Mouse (Mus musculus) right cerebral cortex, postnatal 36 days (tissue): ENCODE results near the gene Cct5.

Experiments
- DNase-seq, 2 experiments: peaks; one replicate each; pipeline ENCODE4 v3.0.0; 2022; ENCODE audit warnings: low spot score in 2 of 2, mixed read lengths in 1 of 2

Cct5 gene

GRCm38 (mm10) chr15:31563577-31564546 lies 37.7 kb downstream of the Cct5 start:
- no peak for DNase-seq

GRCm38 (mm10) chr15:31562847-31563246 lies 38.8 kb downstream of the Cct5 start:
- no peak for DNase-seq

DNA sequence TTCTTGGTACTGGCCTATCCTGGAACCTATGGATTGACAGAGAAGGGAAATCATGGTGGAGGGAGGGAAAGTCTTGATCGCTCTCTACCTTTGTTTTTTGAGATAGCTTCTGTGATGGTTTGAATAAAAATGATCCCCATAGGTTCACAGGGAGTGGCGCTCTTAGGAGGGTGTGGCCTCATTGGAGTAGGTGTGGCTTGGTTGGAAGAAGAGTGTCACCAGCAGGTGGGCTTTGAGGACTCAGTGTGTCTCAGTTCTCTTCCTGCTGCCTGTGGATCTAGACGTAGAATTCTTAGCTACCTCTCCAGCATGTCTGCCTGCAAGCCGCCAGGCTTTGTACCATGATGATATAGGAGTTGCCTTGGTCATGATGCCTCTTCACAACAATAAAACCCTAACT lies 39.6 kb downstream of the Cct5 start:
- no peak for DNase-seq

GRCm38 (mm10) chr15:31561390-31561789 lies 40.2 kb downstream of the Cct5 start:
- DNase-seq: no peak

DNA sequence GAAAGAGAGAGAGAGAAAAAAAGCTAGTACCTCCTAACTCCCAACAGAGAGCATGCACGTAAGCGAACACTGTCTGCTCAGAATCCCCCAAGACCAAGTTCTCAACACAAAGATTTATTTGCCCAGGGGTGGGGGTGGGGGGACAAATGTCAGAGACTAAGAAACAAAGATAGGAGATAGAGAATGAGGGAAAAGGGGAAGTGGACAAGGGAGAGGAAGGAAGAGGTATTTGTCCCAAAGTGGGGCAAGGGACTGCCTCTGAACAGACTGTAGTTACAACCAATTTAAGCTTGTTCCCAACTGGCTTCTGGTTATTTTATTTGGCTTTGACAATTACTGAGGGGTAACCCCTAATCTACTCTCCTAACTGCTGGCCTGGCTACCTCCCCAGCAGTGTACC lies 46.7 kb downstream of the Cct5 start:
- DNase-seq: no peak

DNA sequence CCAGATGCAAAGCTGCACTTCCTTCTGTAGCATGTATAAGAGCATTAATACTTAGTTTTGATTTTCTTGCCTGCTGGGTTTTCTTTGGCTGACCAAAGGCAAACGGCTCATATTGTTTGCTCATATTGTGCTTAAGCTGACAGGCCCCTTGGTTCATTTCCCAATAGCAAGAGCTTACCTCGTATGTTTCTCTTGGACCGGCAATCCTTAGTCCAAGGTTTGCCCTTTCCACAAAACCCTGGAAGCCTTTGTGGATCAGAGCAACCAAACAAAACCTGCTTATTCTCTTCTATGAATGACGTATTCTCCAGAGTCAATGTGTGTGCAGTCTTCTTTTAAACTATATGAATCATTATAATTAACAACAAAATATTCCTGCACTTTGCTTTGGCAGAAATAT lies 51.2 kb downstream of the Cct5 start:
- no peak for DNase-seq

- DNase-seq: no peak
These were observed 54.2 kb downstream of the Cct5 start for GRCm38 (mm10) chr15:31547421-31547820.

GRCm38 (mm10) chr15:31546291-31546690 lies 55.3 kb downstream of the Cct5 start:
- DNase-seq: no peak

DNA sequence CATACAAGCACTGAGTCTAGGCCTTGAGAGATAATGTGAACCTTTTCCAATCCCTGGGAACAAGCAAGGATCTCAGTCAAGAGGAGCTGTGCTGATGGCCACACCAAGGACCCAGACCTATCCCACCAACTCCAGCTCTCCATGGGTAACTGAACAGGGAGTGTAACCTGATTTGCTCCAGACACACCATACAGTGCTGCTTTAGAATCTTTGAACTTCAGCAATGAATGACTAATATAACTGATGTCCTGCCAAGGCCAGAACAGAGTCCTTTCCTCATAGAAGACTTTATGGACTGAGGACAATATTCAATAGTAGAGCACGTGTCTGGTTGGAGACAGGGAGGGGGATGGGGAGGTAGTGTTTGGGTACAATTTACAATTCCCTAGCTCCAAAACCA lies 56.5 kb downstream of the Cct5 start:
- no peak for DNase-seq

GRCm38 (mm10) chr15:31543246-31543645 lies 58.4 kb downstream of the Cct5 start:
- DNase-seq: no peak

GRCm38 (mm10) chr15:31542013-31542958 lies 59.3 kb downstream of the Cct5 start:
- DNase-seq: no peak
